Mouse (Mus musculus) gastrocnemius, postnatal 25 days (tissue): Measurements from ENCODE around the gene Trhr2. TPM values are rescaled to one million over a fixed set of nuclear protein-coding genes. Genes with fewer than 3 reads are reported as not detected.

ENCODE experiments used
- total RNA-seq, 2 experiments: library from RNA; stranded (reverse); gene quantifications; 1 replicate in 1 of 2; 2 replicates in 1 of 2; pipeline ENCODE4 v1.2.3; 2021

Gene Trhr2
- total RNA-seq, 2 experiments from 2014 or later = not detected

Other genes with a start within 250 kb of the Trhr2 start
- gene Zfpm1, start 78.6 kb downstream of the Trhr2 start, total RNA-seq = 1 to 10 TPM; 8.5 to 8.8 TPM
- gene Zc3h18, start 15.9 kb upstream of the Trhr2 start, total RNA-seq = 10 to 100 TPM; 18.1 to 21.0 TPM
- gene Il17c, start 61.3 kb upstream of the Trhr2 start, total RNA-seq = not detected
- 1 to 10 TPM; 7.6 to 8.9 TPM for gene Cyba, start 72.2 kb upstream of the Trhr2 start, total RNA-seq
- 1 to 10 TPM; 4.2 to 5.2 TPM for gene Mvd, start 82.7 kb upstream of the Trhr2 start, total RNA-seq
- gene Snai3, start 100.0 kb upstream of the Trhr2 start, total RNA-seq = 10 to 100 TPM in 1 of 2 experiments, 1 to 10 TPM in 1; 5.4 to 11.7 TPM
- 10 to 100 TPM; 24.7 to 30.7 TPM for gene Rnf166, start 115.3 kb upstream of the Trhr2 start, total RNA-seq
- 1 to 10 TPM; 6.7 to 7.4 TPM for gene Ctu2, start 115.4 kb upstream of the Trhr2 start, total RNA-seq
- 10 to 100 TPM; 12.3 to 14.0 TPM for gene Piezo1, start 190.6 kb upstream of the Trhr2 start, total RNA-seq
- 1 to 10 TPM in 1 of 2 experiments, under 1 TPM in 1; 0.82 to 1.1 TPM for gene Cdt1, start 207.3 kb upstream of the Trhr2 start, total RNA-seq
- gene Aprt, start 216.2 kb upstream of the Trhr2 start, total RNA-seq = 10 to 100 TPM; 35.7 to 36.9 TPM